Mouse (Mus musculus) common myeloid progenitor, adult 5-6 weeks (primary cell): ENCODE data around the gene Enkd1. TPM values are rescaled to one million over a fixed set of nuclear protein-coding genes. Genes with fewer than 3 reads are reported as not detected.

Experiments
- ATAC-seq: replicated peaks from 2 replicates; pipeline ENCODE4 v1.8.0; 2016; ENCODE audit warnings: low read depth, mild to moderate bottlenecking, moderate TSS enrichment, inconsistent platforms; ENCODE audit not compliant: poor library complexity, severe bottlenecking
- total RNA-seq: library from RNA; stranded (forward); fragments of 200-1000, 187-1606 nt; gene quantifications from 2 replicates; pipeline ENCODE4 v1.2.3, GENCODE M21; 2017

Gene Enkd1
- 12.9 and 16.0 TPM in 2 replicates for total RNA-seq

- ATAC-seq, result peak; percentile 90
Observed at GRCm38 (mm10) chr8:105707498-105708403, at the start of gene Enkd1, which contains the start of gene 4933405L10Rik. TSS of gene Enkd1 (minus strand) at chr8:105708210. TSS of gene 4933405L10Rik (plus strand) at chr8:105707655.

- ATAC-seq, result no peak
Observed at GRCm38 (mm10) chr8:105754688-105755087, 46.7 kb upstream of the Enkd1 start.

GRCm38 (mm10) chr8:105753916-105754315, 45.9 kb upstream of the Enkd1 start:
- no peak for ATAC-seq

GRCm38 (mm10) chr8:105750606-105751005, 42.6 kb upstream of the Enkd1 start:
- no peak for ATAC-seq

- no peak for ATAC-seq
Observed at GRCm38 (mm10) chr8:105743301-105743700, 35.3 kb upstream of the Enkd1 start.

- no peak for ATAC-seq
Observed at GRCm38 (mm10) chr8:105739216-105739615, 31.2 kb upstream of the Enkd1 start.

- ATAC-seq, result no peak
Observed at GRCm38 (mm10) chr8:105732186-105732585, 24.2 kb upstream of the Enkd1 start.

- ATAC-seq, result peak; percentile 96
Observed at GRCm38 (mm10) chr8:105727397-105728124, 19.6 kb upstream of the Enkd1 start.

GRCm38 (mm10) chr8:105725726-105726125, 17.7 kb upstream of the Enkd1 start:
- ATAC-seq, result no peak

- no peak for ATAC-seq
Observed at GRCm38 (mm10) chr8:105722861-105723260, 14.9 kb upstream of the Enkd1 start.

GRCm38 (mm10) chr8:105719637-105720036, 11.6 kb upstream of the Enkd1 start:
- ATAC-seq, result no peak

GRCm38 (mm10) chr8:105716302-105716945, 8.4 kb upstream of the Enkd1 start:
- ATAC-seq, result no peak

- ATAC-seq, result peak; percentile 63
Observed at GRCm38 (mm10) chr8:105715042-105715441, 7.0 kb upstream of the Enkd1 start.

- ATAC-seq, result peak; percentile 85
Observed at GRCm38 (mm10) chr8:105714139-105714538, 6.1 kb upstream of the Enkd1 start.

GRCm38 (mm10) chr8:105712286-105712685, 4.3 kb upstream of the Enkd1 start:
- no peak for ATAC-seq

GRCm38 (mm10) chr8:105709317-105709716, 1.3 kb upstream of the Enkd1 start:
- no peak for ATAC-seq

GRCm38 (mm10) chr8:105708675-105709074, 665 bp upstream of the Enkd1 start:
- ATAC-seq, result no peak

GRCm38 (mm10) chr8:105706426-105706825, 1.6 kb downstream of the Enkd1 start:
- no peak for ATAC-seq

- ATAC-seq, result no peak
Observed at GRCm38 (mm10) chr8:105704955-105705354, 3.1 kb downstream of the Enkd1 start.

GRCm38 (mm10) chr8:105704146-105704812, 3.7 kb downstream of the Enkd1 start:
- no peak for ATAC-seq
